Mouse (Mus musculus) fibroblast of lung, adult 2 months (primary cell): Measurements from ENCODE around the gene Rab11a.
"Not testable (repeated sequence)": the region's sequence is repeated elsewhere in the genome, so short reads cannot be mapped to it uniquely, and the experiment has no call there.

ENCODE experiments used
- DNase-seq: peaks from one replicate; pipeline ENCODE4 v3.0.0-alpha.2; 2011; ENCODE audit warnings: low read depth

The Rab11a gene

GRCm38 (mm10) chr9:64693094-64693493, 44.5 kb downstream of the Rab11a start:
- DNase-seq: no peak

- no peak for DNase-seq
Measured at GRCm38 (mm10) chr9:64691176-64691575, 46.4 kb downstream of the Rab11a start.

- no peak for DNase-seq
Measured at GRCm38 (mm10) chr9:64690771-64691170, 46.8 kb downstream of the Rab11a start.

- DNase-seq: no peak
Measured at GRCm38 (mm10) chr9:64688015-64688394, 49.6 kb downstream of the Rab11a start.

GRCm38 (mm10) chr9:64687122-64688014, 50.2 kb downstream of the Rab11a start:
- no peak for DNase-seq

GRCm38 (mm10) chr9:64671341-64672319, 65.9 kb downstream of the Rab11a start:
- DNase-seq: not testable (repeated sequence)

- no peak for DNase-seq
Measured at GRCm38 (mm10) chr9:64668001-64668400, 69.6 kb downstream of the Rab11a start.

GRCm38 (mm10) chr9:64667513-64667912, 70.0 kb downstream of the Rab11a start:
- no peak for DNase-seq

- no peak for DNase-seq
Measured at GRCm38 (mm10) chr9:64666549-64666948, 71.0 kb downstream of the Rab11a start.
